11 mouse cellular contexts compared by ENCODE assay signal in the genomic region with DNA sequence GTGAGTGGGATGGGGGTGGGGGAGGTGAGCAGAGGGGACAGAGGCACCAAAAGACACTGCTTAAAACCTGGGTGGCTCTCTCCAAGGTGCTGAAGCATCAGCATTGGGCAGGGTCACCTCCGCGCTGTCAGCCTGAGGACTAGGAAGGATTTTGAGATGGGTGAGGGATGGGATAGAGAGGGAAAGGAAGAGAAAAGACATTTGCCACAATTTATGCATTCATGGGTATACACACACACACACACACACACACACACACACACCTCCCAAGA.
DNase-seq lines count a peak whose midpoint lies in the region; ATAC-seq lines count a peak whose summit lies in the region.
"Had no signal": no experiment of that assay in that cellular context is flagged by ENCODE, and none has a peak within 500 bp of the region (broad histone marks: within the 10 kb centered on the region; RNA-seq: fewer than 3 reads in every experiment).

No protein-coding gene starts in this region.

- no peak for DNase-seq in forebrain, embryonic 14.5 days (ENCODE audit: low spot score)
- peak; percentile 63 for DNase-seq in retina, embryonic 14.5 days (ENCODE audit: low spot score)
- DNase-seq in left cerebral cortex, adult 9 months (ENCODE audit: low spot score in 2 of 2): no peak
- DNase-seq in gastrocnemius, adult 18-20 months (ENCODE audit: low spot score): no peak
- DNase-seq: cerebellum, adult 9-10 months had no signal

- H3K4me2 ChIP-seq in forebrain, embryonic 12.5 days: peak overlapping the region; percentile 56; the same call in 1 of the 2 replicates
- H3K4me2 ChIP-seq in forebrain, embryonic 16.5 days (ENCODE audit: low read length): no peak overlapping the region
- H3K4me2 ChIP-seq in midbrain, embryonic 13.5 days (replicated peaks): peak overlapping the region; percentile 55; the same call in 1 of the 2 replicates
- H3K4me2 ChIP-seq in midbrain, embryonic 15.5 days: no peak overlapping the region
- no peak overlapping the region for H3K4me2 ChIP-seq in forebrain, embryonic 14.5 days (ENCODE audit: low read length)
- H3K4me2 ChIP-seq: heart, embryonic 15.5 days; lung, embryonic 15.5 days had no signal

- no peak overlapping the region for H3K27ac ChIP-seq in forebrain, embryonic 12.5 days
- no peak overlapping the region; the same call in 1 of the 2 replicates for H3K27ac ChIP-seq in forebrain, embryonic 16.5 days (ENCODE audit: low read length)
- no peak overlapping the region for H3K27ac ChIP-seq in midbrain, embryonic 13.5 days
- no peak overlapping the region for H3K27ac ChIP-seq in midbrain, embryonic 15.5 days
- H3K27ac ChIP-seq in forebrain, embryonic 14.5 days (ENCODE audit: low read depth, low read length): peak overlapping the region; percentile 27; the same call in 1 of the 2 replicates
- H3K27ac ChIP-seq: heart, embryonic 15.5 days; lung, embryonic 15.5 days had no signal

- 14% methylated on average over 2 of the region's 2 CpGs for WGBS in forebrain, embryonic 12.5 days
- 22% methylated on average over 2 of the region's 2 CpGs for WGBS in forebrain, embryonic 16.5 days
- 6% methylated on average over 2 of the region's 2 CpGs for WGBS in midbrain, embryonic 13.5 days
- WGBS in midbrain, embryonic 15.5 days: 37% methylated on average over 2 of the region's 2 CpGs
- 11% methylated on average over 2 of the region's 2 CpGs for WGBS in forebrain, embryonic 14.5 days

- H3K9me3 ChIP-seq in forebrain, embryonic 12.5 days: no peaks in the 10 kb centered on the region
- no peaks in the 10 kb centered on the region for H3K9me3 ChIP-seq in forebrain, embryonic 16.5 days (ENCODE audit: control insufficient read depth, low read length)
- H3K9me3 ChIP-seq in midbrain, embryonic 13.5 days: no peaks in the 10 kb centered on the region
- H3K9me3 ChIP-seq in midbrain, embryonic 15.5 days: no peaks in the 10 kb centered on the region
- H3K9me3 ChIP-seq in forebrain, embryonic 14.5 days (replicated peaks; ENCODE audit: control insufficient read depth, low read length): no peaks in the 10 kb centered on the region
- H3K9me3 ChIP-seq: heart, embryonic 15.5 days; lung, embryonic 15.5 days had no signal

- H3K4me1 ChIP-seq in forebrain, embryonic 12.5 days: peaks cover 61% of the 10 kb centered on the region
- H3K4me1 ChIP-seq in forebrain, embryonic 16.5 days (replicated peaks; ENCODE audit: control insufficient read depth, insufficient read depth, low read length): peaks cover 59% of the 10 kb centered on the region
- H3K4me1 ChIP-seq in midbrain, embryonic 13.5 days (replicated peaks): peaks cover 61% of the 10 kb centered on the region
- peaks cover 44% of the 10 kb centered on the region for H3K4me1 ChIP-seq in midbrain, embryonic 15.5 days
- H3K4me1 ChIP-seq in forebrain, embryonic 14.5 days (ENCODE audit: control insufficient read depth, insufficient read depth, low read length): peaks cover 35% of the 10 kb centered on the region
- H3K4me1 ChIP-seq: heart, embryonic 15.5 days had no signal

- no peaks in the 10 kb centered on the region for H3K36me3 ChIP-seq in forebrain, embryonic 12.5 days (replicated peaks)
- H3K36me3 ChIP-seq in forebrain, embryonic 16.5 days (ENCODE audit: control insufficient read depth, insufficient read depth): no peaks in the 10 kb centered on the region
- H3K36me3 ChIP-seq in midbrain, embryonic 13.5 days: no peaks in the 10 kb centered on the region
- H3K36me3 ChIP-seq in midbrain, embryonic 15.5 days (replicated peaks): no peaks in the 10 kb centered on the region
- H3K36me3 ChIP-seq in forebrain, embryonic 14.5 days (ENCODE audit: control insufficient read depth, insufficient read depth, low read length): no peaks in the 10 kb centered on the region
- H3K36me3 ChIP-seq: heart, embryonic 15.5 days; lung, embryonic 15.5 days had no signal

- H3K4me3 ChIP-seq in forebrain, embryonic 12.5 days (replicated peaks): no peak overlapping the region
- no peak overlapping the region for H3K4me3 ChIP-seq in forebrain, embryonic 16.5 days (replicated peaks; ENCODE audit: low read length)
- H3K4me3 ChIP-seq in midbrain, embryonic 13.5 days (replicated peaks): no peak overlapping the region
- no peak overlapping the region for H3K4me3 ChIP-seq in midbrain, embryonic 15.5 days
- H3K4me3 ChIP-seq in forebrain, embryonic 14.5 days (ENCODE audit: low read depth, low read length): no peak overlapping the region
- H3K4me3 ChIP-seq: heart, embryonic 15.5 days; lung, embryonic 15.5 days had no signal

- H3K27me3 ChIP-seq in forebrain, embryonic 12.5 days: peaks cover 41% of the 10 kb centered on the region
- H3K27me3 ChIP-seq in forebrain, embryonic 16.5 days (replicated peaks; ENCODE audit: control insufficient read depth, insufficient read depth, low read length): no peaks in the 10 kb centered on the region
- peaks cover 21% of the 10 kb centered on the region for H3K27me3 ChIP-seq in midbrain, embryonic 13.5 days
- 0 out of 2 replicates have a peak, but pooled peaks cover 4% of the 10 kb centered on the region for H3K27me3 ChIP-seq in midbrain, embryonic 15.5 days (replicated peaks)
- H3K27me3 ChIP-seq in forebrain, embryonic 14.5 days (replicated peaks; ENCODE audit: control insufficient read depth, insufficient read depth, low read length): no peaks in the 10 kb centered on the region

- no peak for ATAC-seq in forebrain, embryonic 12.5 days (ENCODE audit: low FRiP score)
- no peak for ATAC-seq in forebrain, embryonic 16.5 days
- ATAC-seq in midbrain, embryonic 13.5 days: no peak
- ATAC-seq in midbrain, embryonic 15.5 days (replicated peaks): no peak
- no peak for ATAC-seq in forebrain, embryonic 14.5 days

- no peak overlapping the region for H3K9ac ChIP-seq in forebrain, embryonic 12.5 days
- H3K9ac ChIP-seq in forebrain, embryonic 16.5 days (replicated peaks; ENCODE audit: low read depth, low read length): no peak overlapping the region
- H3K9ac ChIP-seq in midbrain, embryonic 13.5 days (replicated peaks): no peak overlapping the region
- no peak overlapping the region for H3K9ac ChIP-seq in midbrain, embryonic 15.5 days
- H3K9ac ChIP-seq in forebrain, embryonic 14.5 days (ENCODE audit: low read length): no peak overlapping the region
- H3K9ac ChIP-seq: heart, embryonic 15.5 days; lung, embryonic 15.5 days had no signal

Comparison
In these comparisons a context has a peak if more than half of its experiments do, and no peak if none do; other contexts are left out.
1. H3K4me2 ChIP-seq: peak in forebrain, embryonic 12.5 days (single experiment) and midbrain, embryonic 13.5 days (single experiment); none in forebrain, embryonic 16.5 days (single experiment), midbrain, embryonic 15.5 days (single experiment) and forebrain, embryonic 14.5 days (single experiment).